Mouse (Mus musculus) hindbrain, embryonic 16.5 days (tissue): ENCODE data around the gene Timp3. TPM values are rescaled to one million over a fixed set of nuclear protein-coding genes. Genes with fewer than 3 reads are reported as not detected.

Experiments
- ATAC-seq: fragments of 200-750 bp; cut with Nextera tagmentation; 2 replicates; pipeline ENCODE4 v1.8.0; 2017; ENCODE audit warnings: moderate TSS enrichment, moderate library complexity
- H3K27ac ChIP-seq: fragments of 300-500 bp; sonication (generic); 2 replicates; pipeline ENCODE4 v1.5.1; 2014; ENCODE audit warnings: low read depth, mild to moderate bottlenecking, control low read depth, low read length, moderate library complexity
- H3K27me3 ChIP-seq: fragments of 300-500 bp; sonication (generic); replicated peaks from 2 replicates; pipeline ENCODE4 v1.6.1; 2014; ENCODE audit warnings: low read length; ENCODE audit not compliant: control insufficient read depth, insufficient read depth
- H3K36me3 ChIP-seq: fragments of 300-500 bp; sonication (generic); 2 replicates; pipeline ENCODE4 v1.6.1; 2014; ENCODE audit warnings: mild to moderate bottlenecking, low read length, moderate library complexity, mixed read lengths; ENCODE audit not compliant: control insufficient read depth, insufficient read depth
- H3K4me1 ChIP-seq: fragments of 300-500 bp; sonication (generic); 2 replicates; pipeline ENCODE4 v1.6.1; 2014; ENCODE audit warnings: low read depth, low read length; ENCODE audit not compliant: control insufficient read depth, insufficient read depth
- H3K4me2 ChIP-seq: fragments of 300-500 bp; sonication (generic); 2 replicates; pipeline ENCODE4 v1.6.1; 2014; ENCODE audit warnings: mild to moderate bottlenecking, low read length, control low read depth, moderate library complexity
- H3K4me3 ChIP-seq: fragments of 300-500 bp; sonication (generic); 2 replicates; pipeline ENCODE4 v1.5.1; 2014; ENCODE audit warnings: mild to moderate bottlenecking, low read length, control low read depth, moderate library complexity
- H3K9ac ChIP-seq: fragments of 300-500 bp; sonication (generic); 2 replicates; pipeline ENCODE4 v1.6.1; 2014; ENCODE audit warnings: low read depth, mild to moderate bottlenecking, control low read depth, low read length, moderate library complexity
- H3K9me3 ChIP-seq: fragments of 300-500 bp; sonication (generic); 2 replicates; pipeline ENCODE4 v1.6.1; 2014; ENCODE audit warnings: mild to moderate bottlenecking, low read length, moderate library complexity; ENCODE audit not compliant: control insufficient read depth
- WGBS: fragments of 180-500 bp; shearing (Covaris S2); extraction: QIAGEN DNeasy Blood & Tissue Kit; methylation state at CpG from one replicate; pipeline ENCODE4 v1.1.7; 2014; 5-methylcytosine and 5-hydroxymethylcytosine counted together
- polyA plus RNA-seq: library from polyadenylated mRNA; unstranded; fragments of >200 nt; fragmentation: Nextera tagmentation; extraction: Ambion mirVana; gene quantifications from 2 replicates; pipeline ENCODE4 v1.2.1, GENCODE M21; 2015

Gene Timp3
- polyA plus RNA-seq, 1 experiment from 2014 or later, result 56.1 TPM

GRCm38 (mm10) chr10:86345645-86346044 is 45.5 kb downstream of the Timp3 start:
- 94% methylated on average over 9 of the region's 9 CpGs for WGBS
- H3K36me3 ChIP-seq, result 0 out of 2 replicates have a peak, but pooled peaks cover 2% of the 10 kb centered on the region
- H3K9me3 ChIP-seq, result no peaks in the 10 kb centered on the region
- H3K4me3 ChIP-seq, result no peak overlapping the region
- no peak overlapping the region for H3K9ac ChIP-seq
- H3K27ac ChIP-seq, result no peak overlapping the region
- H3K4me1 ChIP-seq, result peaks cover 3% of the 10 kb centered on the region
- H3K27me3 ChIP-seq, result no peaks in the 10 kb centered on the region
- no peak for ATAC-seq
- no peak overlapping the region for H3K4me2 ChIP-seq

- Histone ChIP-seq H3K4me3 (no peak overlapping the region), H3K4me1 (no peaks in the 10 kb centered on the region), H3K27ac (no peak overlapping the region), H3K9me3 (no peaks in the 10 kb centered on the region), H3K4me2 (no peak overlapping the region), H3K9ac (no peak overlapping the region), H3K27me3 (no peaks in the 10 kb centered on the region), H3K36me3 (0 out of 2 replicates have a peak, but pooled peaks cover 2% of the 10 kb centered on the region)
- WGBS, result 51% methylated on average over 3 of the region's 3 CpGs
- no peak for ATAC-seq
These were observed 46.2 kb downstream of the Timp3 start for GRCm38 (mm10) chr10:86346235-86346840.

GRCm38 (mm10) chr10:86351287-86351686 is 51.1 kb downstream of the Timp3 start:
- no peak overlapping the region for H3K9ac ChIP-seq
- no peaks in the 10 kb centered on the region for H3K9me3 ChIP-seq
- ATAC-seq, result no peak
- H3K27ac ChIP-seq, result no peak overlapping the region
- WGBS, result 81% methylated on average over 2 of the region's 2 CpGs
- no peak overlapping the region for H3K4me2 ChIP-seq
- H3K27me3 ChIP-seq, result no peaks in the 10 kb centered on the region
- H3K4me3 ChIP-seq, result no peak overlapping the region
- H3K36me3 ChIP-seq, result peaks cover 6% of the 10 kb centered on the region; the same call in 1 of the 2 replicates
- no peaks in the 10 kb centered on the region for H3K4me1 ChIP-seq

GRCm38 (mm10) chr10:86352521-86352920 is 52.3 kb downstream of the Timp3 start:
- H3K4me3 ChIP-seq, result no peak overlapping the region
- no peaks in the 10 kb centered on the region for H3K4me1 ChIP-seq
- no peak overlapping the region for H3K27ac ChIP-seq
- no peaks in the 10 kb centered on the region for H3K9me3 ChIP-seq
- H3K4me2 ChIP-seq, result no peak overlapping the region
- no peak overlapping the region for H3K9ac ChIP-seq
- 95% methylated on average over 3 of the region's 3 CpGs for WGBS
- H3K36me3 ChIP-seq, result peaks cover 5% of the 10 kb centered on the region; the same call in 1 of the 2 replicates
- H3K27me3 ChIP-seq, result no peaks in the 10 kb centered on the region
- ATAC-seq, result no peak

- Histone ChIP-seq H3K9ac (no peak overlapping the region), H3K27me3 (no peaks in the 10 kb centered on the region), H3K4me1 (peaks cover 4% of the 10 kb centered on the region; the same call in 1 of the 2 replicates), H3K4me3 (no peak overlapping the region), H3K36me3 (peaks cover 3% of the 10 kb centered on the region; the same call in 1 of the 2 replicates), H3K4me2 (no peak overlapping the region), H3K9me3 (no peaks in the 10 kb centered on the region), H3K27ac (no peak overlapping the region)
- WGBS, result 56% methylated on average over 5 of the region's 5 CpGs
- no peak for ATAC-seq
These were observed 56.8 kb downstream of the Timp3 start for GRCm38 (mm10) chr10:86356819-86357563.

GRCm38 (mm10) chr10:86358307-86358975 is 58.3 kb downstream of the Timp3 start:
- no peak for ATAC-seq
- 65% methylated on average over 7 of the region's 7 CpGs for WGBS
- Histone ChIP-seq H3K4me1 (peaks cover 4% of the 10 kb centered on the region; the same call in 1 of the 2 replicates), H3K9ac (no peak overlapping the region), H3K27me3 (no peaks in the 10 kb centered on the region), H3K36me3 (no peaks in the 10 kb centered on the region), H3K4me3 (no peak overlapping the region), H3K9me3 (no peaks in the 10 kb centered on the region), H3K4me2 (no peak overlapping the region), H3K27ac (peak overlapping the region; percentile 27; the same call in 1 of the 2 replicates)

- Histone ChIP-seq H3K9me3 (no peaks in the 10 kb centered on the region), H3K4me3 (no peak overlapping the region), H3K9ac (no peak overlapping the region), H3K4me2 (no peak overlapping the region), H3K4me1 (peaks cover 4% of the 10 kb centered on the region; the same call in 1 of the 2 replicates), H3K27me3 (no peaks in the 10 kb centered on the region), H3K27ac (0 out of 2 replicates have a peak overlapping the region, but pooled peaks have one; percentile 7), H3K36me3 (no peaks in the 10 kb centered on the region)
- WGBS, result 69% methylated on average over 2 of the region's 2 CpGs
- ATAC-seq, result peak; percentile 78
These were observed 59.0 kb downstream of the Timp3 start for GRCm38 (mm10) chr10:86359208-86359607.

- H3K27ac ChIP-seq, result 0 out of 2 replicates have a peak overlapping the region, but pooled peaks have one; percentile 7
- H3K36me3 ChIP-seq, result no peaks in the 10 kb centered on the region
- H3K9me3 ChIP-seq, result no peaks in the 10 kb centered on the region
- peak; percentile 35 for ATAC-seq
- H3K9ac ChIP-seq, result no peak overlapping the region
- H3K4me3 ChIP-seq, result no peak overlapping the region
- H3K27me3 ChIP-seq, result no peaks in the 10 kb centered on the region
- 39% methylated on average over 4 of the region's 4 CpGs for WGBS
- H3K4me1 ChIP-seq, result peaks cover 4% of the 10 kb centered on the region; the same call in 1 of the 2 replicates
- H3K4me2 ChIP-seq, result no peak overlapping the region
These were observed 59.5 kb downstream of the Timp3 start for GRCm38 (mm10) chr10:86359699-86360098.
